Mouse (Mus musculus): Measurements from ENCODE around the gene Iqcf1. TPM values are rescaled to one million over a fixed set of nuclear protein-coding genes. Genes with fewer than 3 reads are reported as not detected.

Gene Iqcf1
- polyA plus RNA-seq, 1 experiment from 2014 or later: not detected

- no peak overlapping the region for H3K27ac ChIP-seq
- H3K4me1 ChIP-seq: peaks cover 25% of the 10 kb centered on the region
- peaks cover 18% of the 10 kb centered on the region for H3K36me3 ChIP-seq
- H3K4me3 ChIP-seq: no peak overlapping the region
- no peak overlapping the region for H3K4me2 ChIP-seq (replicated peaks)
- H3K27me3 ChIP-seq: peaks cover 4% of the 10 kb centered on the region; the same call in 1 of the 2 replicates
- ATAC-seq (ENCODE audit: low FRiP score): no peak
- WGBS: 82% methylated on average over 7 of the region's 7 CpGs
- H3K9me3 ChIP-seq (replicated peaks): no peaks in the 10 kb centered on the region
- H3K9ac ChIP-seq: no peak overlapping the region
Measured at GRCm38 (mm10) chr9:106467746-106468145, 32.0 kb upstream of the Iqcf1 start.

GRCm38 (mm10) chr9:106469317-106469716 is 30.4 kb upstream of the Iqcf1 start:
- peaks cover 28% of the 10 kb centered on the region for H3K4me1 ChIP-seq
- no peaks in the 10 kb centered on the region for H3K9me3 ChIP-seq (replicated peaks)
- peaks cover 3% of the 10 kb centered on the region; the same call in 1 of the 2 replicates for H3K36me3 ChIP-seq
- ATAC-seq (ENCODE audit: low FRiP score): no peak
- no peak overlapping the region for H3K4me3 ChIP-seq
- WGBS: 74% methylated on average over 6 of the region's 6 CpGs
- H3K27ac ChIP-seq: no peak overlapping the region
- H3K4me2 ChIP-seq (replicated peaks): no peak overlapping the region
- H3K27me3 ChIP-seq: peaks cover 4% of the 10 kb centered on the region; the same call in 1 of the 2 replicates
- H3K9ac ChIP-seq: no peak overlapping the region

- Histone ChIP-seq H3K4me2 (replicated peaks) (no peak overlapping the region), H3K27ac (no peak overlapping the region), H3K36me3 (no peaks in the 10 kb centered on the region), H3K4me1 (peaks cover 28% of the 10 kb centered on the region), H3K9ac (no peak overlapping the region), H3K9me3 (replicated peaks) (no peaks in the 10 kb centered on the region), H3K4me3 (no peak overlapping the region), H3K27me3 (peaks cover 2% of the 10 kb centered on the region; the same call in 1 of the 2 replicates)
- ATAC-seq (ENCODE audit: low FRiP score): no peak
- WGBS: 67% methylated on average over 9 of the region's 9 CpGs
Measured at GRCm38 (mm10) chr9:106469776-106470175, 30.0 kb upstream of the Iqcf1 start.

GRCm38 (mm10) chr9:106470991-106471750 is 28.6 kb upstream of the Iqcf1 start:
- Histone ChIP-seq H3K4me3 (no peak overlapping the region), H3K9ac (no peak overlapping the region), H3K36me3 (no peaks in the 10 kb centered on the region), H3K4me1 (peaks cover 19% of the 10 kb centered on the region), H3K9me3 (replicated peaks) (no peaks in the 10 kb centered on the region), H3K27me3 (no peaks in the 10 kb centered on the region), H3K4me2 (replicated peaks) (no peak overlapping the region), H3K27ac (no peak overlapping the region)
- ATAC-seq (ENCODE audit: low FRiP score): no peak
- WGBS: 66% methylated on average over 14 of the region's 14 CpGs

- H3K9ac ChIP-seq: no peak overlapping the region
Measured at GRCm38 (mm10) chr9:106471892-106472291, 27.9 kb upstream of the Iqcf1 start.

GRCm38 (mm10) chr9:106472321-106472720 is 27.4 kb upstream of the Iqcf1 start:
- Histone ChIP-seq H3K4me2 (replicated peaks) (no peak overlapping the region), H3K9ac (no peak overlapping the region), H3K9me3 (replicated peaks) (no peaks in the 10 kb centered on the region), H3K4me3 (no peak overlapping the region), H3K27me3 (no peaks in the 10 kb centered on the region), H3K4me1 (peaks cover 23% of the 10 kb centered on the region), H3K36me3 (no peaks in the 10 kb centered on the region), H3K27ac (no peak overlapping the region)
- ATAC-seq (ENCODE audit: low FRiP score): no peak
- 74% methylated on average over 4 of the region's 4 CpGs for WGBS

More at GRCm38 (mm10) chr9:106471892-106472291, 27.9 kb upstream of the Iqcf1 start:
- no peak overlapping the region for H3K27ac ChIP-seq
- H3K9me3 ChIP-seq (replicated peaks): no peaks in the 10 kb centered on the region
- H3K36me3 ChIP-seq: no peaks in the 10 kb centered on the region
- no peak for ATAC-seq (ENCODE audit: low FRiP score)
- H3K4me3 ChIP-seq: no peak overlapping the region
- H3K27me3 ChIP-seq: no peaks in the 10 kb centered on the region
- WGBS: 15% methylated on average over 5 of the region's 5 CpGs
- no peak overlapping the region for H3K4me2 ChIP-seq (replicated peaks)
- peaks cover 23% of the 10 kb centered on the region for H3K4me1 ChIP-seq

GRCm38 (mm10) chr9:106473081-106473752 is 26.6 kb upstream of the Iqcf1 start:
- Histone ChIP-seq H3K4me2 (replicated peaks) (no peak overlapping the region), H3K9ac (no peak overlapping the region), H3K4me1 (peaks cover 30% of the 10 kb centered on the region), H3K27me3 (no peaks in the 10 kb centered on the region), H3K27ac (no peak overlapping the region), H3K36me3 (no peaks in the 10 kb centered on the region), H3K4me3 (no peak overlapping the region), H3K9me3 (replicated peaks) (no peaks in the 10 kb centered on the region)
- 93% methylated on average over 16 of the region's 16 CpGs for WGBS
- ATAC-seq (ENCODE audit: low FRiP score): no peak

- Histone ChIP-seq H3K9me3 (replicated peaks) (no peaks in the 10 kb centered on the region), H3K36me3 (no peaks in the 10 kb centered on the region), H3K4me1 (peaks cover 31% of the 10 kb centered on the region), H3K27me3 (no peaks in the 10 kb centered on the region), H3K4me2 (replicated peaks) (no peak overlapping the region), H3K4me3 (no peak overlapping the region), H3K9ac (0 out of 2 replicates have a peak overlapping the region, but pooled peaks have one; percentile 25), H3K27ac (no peak overlapping the region)
- WGBS: 83% methylated on average over 5 of the region's 5 CpGs
- no peak for ATAC-seq (ENCODE audit: low FRiP score)
Measured at GRCm38 (mm10) chr9:106473753-106474105, 26.0 kb upstream of the Iqcf1 start.

GRCm38 (mm10) chr9:106474456-106474855 is 25.3 kb upstream of the Iqcf1 start:
- no peak overlapping the region for H3K4me3 ChIP-seq
- WGBS: 4% methylated on average over 6 of the region's 6 CpGs

GRCm38 (mm10) chr9:106475046-106475445 is 24.7 kb upstream of the Iqcf1 start:
- Histone ChIP-seq H3K4me1 (peaks cover 31% of the 10 kb centered on the region), H3K9ac (no peak overlapping the region)

More at GRCm38 (mm10) chr9:106474456-106474855, 25.3 kb upstream of the Iqcf1 start:
- H3K36me3 ChIP-seq: peaks cover 2% of the 10 kb centered on the region; the same call in 1 of the 2 replicates
- H3K27ac ChIP-seq: no peak overlapping the region
- peak overlapping the region; percentile 22; the same call in 1 of the 2 replicates for H3K4me2 ChIP-seq (replicated peaks)
- no peak overlapping the region for H3K9ac ChIP-seq
- no peak for ATAC-seq (ENCODE audit: low FRiP score)
- H3K4me1 ChIP-seq: peaks cover 31% of the 10 kb centered on the region
- H3K27me3 ChIP-seq: no peaks in the 10 kb centered on the region
- no peaks in the 10 kb centered on the region for H3K9me3 ChIP-seq (replicated peaks)

GRCm38 (mm10) chr9:106475663-106476001 is 24.1 kb upstream of the Iqcf1 start, which contains the start of gene Rrp9:
Rrp9 (plus strand) TSS chr9:106475963.
- peaks cover 31% of the 10 kb centered on the region for H3K4me1 ChIP-seq
- H3K27ac ChIP-seq: 0 out of 2 replicates have a peak within 1 kb of the TSS, but pooled peaks have one; percentile 30
- H3K4me3 ChIP-seq: 0 out of 2 replicates have a peak within 1 kb of the TSS, but pooled peaks have one; percentile 72
- no peaks in the 10 kb centered on the region for H3K9me3 ChIP-seq (replicated peaks)
- peak within 1 kb of the TSS; percentile 34; the same call in 1 of the 2 replicates for H3K4me2 ChIP-seq (replicated peaks)
- peaks cover 8% of the 10 kb centered on the region; the same call in 1 of the 2 replicates for H3K36me3 ChIP-seq
- no peak for ATAC-seq (ENCODE audit: low FRiP score)
- peak within 1 kb of the TSS; percentile 14; the same call in 1 of the 2 replicates for H3K9ac ChIP-seq
- WGBS: 87% methylated on average over 10 of the region's 10 CpGs
- H3K27me3 ChIP-seq: no peaks in the 10 kb centered on the region

More at GRCm38 (mm10) chr9:106475046-106475445, 24.7 kb upstream of the Iqcf1 start:
- no peak for ATAC-seq (ENCODE audit: low FRiP score)
- WGBS: 63% methylated on average over 7 of the region's 7 CpGs
- H3K27me3 ChIP-seq: no peaks in the 10 kb centered on the region
- no peak overlapping the region for H3K4me2 ChIP-seq (replicated peaks)
- no peak overlapping the region for H3K27ac ChIP-seq
- H3K36me3 ChIP-seq: peaks cover 3% of the 10 kb centered on the region; the same call in 1 of the 2 replicates
- no peaks in the 10 kb centered on the region for H3K9me3 ChIP-seq (replicated peaks)
- H3K4me3 ChIP-seq: no peak overlapping the region

Measured in hindbrain, embryonic 12.5 days (tissue).